Mouse (Mus musculus): Measurements from ENCODE around the gene Gpc2.

Gene Gpc2

GRCm38 (mm10) chr5:138279585-138280424, at the start of gene Gpc2, which contains the start of the genes Gm43720 and Stag3:
TSS of gene Gpc2 (minus strand) at chr5:138280005.
TSS of gene Gm43720 (minus strand) at chr5:138279958.
TSS of gene Stag3 (plus strand) at chr5:138280240.
- peak; percentile 100 for DNase-seq (ENCODE audit: inconsistent ontology term)

- no peak for DNase-seq (ENCODE audit: inconsistent ontology term)
Observed at GRCm38 (mm10) chr5:138312795-138313194, 33.0 kb upstream of the Gpc2 start.

GRCm38 (mm10) chr5:138299613-138300012, 19.8 kb upstream of the Gpc2 start:
- no peak for DNase-seq (ENCODE audit: inconsistent ontology term)

GRCm38 (mm10) chr5:138294158-138294557, 14.4 kb upstream of the Gpc2 start:
- DNase-seq (ENCODE audit: inconsistent ontology term): no peak

- DNase-seq (ENCODE audit: inconsistent ontology term): no peak
Observed at GRCm38 (mm10) chr5:138291638-138292037, 11.8 kb upstream of the Gpc2 start.

GRCm38 (mm10) chr5:138287861-138288260, 8.1 kb upstream of the Gpc2 start:
- no peak for DNase-seq (ENCODE audit: inconsistent ontology term)

GRCm38 (mm10) chr5:138283540-138283939, 3.7 kb upstream of the Gpc2 start:
- no peak for DNase-seq (ENCODE audit: inconsistent ontology term)

- no peak for DNase-seq (ENCODE audit: inconsistent ontology term)
Observed at GRCm38 (mm10) chr5:138281798-138282197, 2.0 kb upstream of the Gpc2 start.

GRCm38 (mm10) chr5:138280829-138281228, 1.0 kb upstream of the Gpc2 start:
- DNase-seq (ENCODE audit: inconsistent ontology term): no peak

- DNase-seq (ENCODE audit: inconsistent ontology term): no peak
Observed at GRCm38 (mm10) chr5:138280425-138280768, 592 bp upstream of the Gpc2 start.

GRCm38 (mm10) chr5:138277994-138278393, 1.8 kb downstream of the Gpc2 start:
- no peak for DNase-seq (ENCODE audit: inconsistent ontology term)

GRCm38 (mm10) chr5:138275216-138276050, 4.4 kb downstream of the Gpc2 start:
- DNase-seq (ENCODE audit: inconsistent ontology term): no peak

- no peak for DNase-seq (ENCODE audit: inconsistent ontology term)
Observed at GRCm38 (mm10) chr5:138274186-138274585, 5.6 kb downstream of the Gpc2 start.

- peak; percentile 69 for DNase-seq (ENCODE audit: inconsistent ontology term)
Observed at GRCm38 (mm10) chr5:138272409-138272923, 7.3 kb downstream of the Gpc2 start, which contains the start of gene Gal3st4. TSS of gene Gal3st4 (minus strand) at chr5:138272840.

- DNase-seq (ENCODE audit: inconsistent ontology term): no peak
Observed at GRCm38 (mm10) chr5:138271232-138271631, 8.6 kb downstream of the Gpc2 start.

- DNase-seq (ENCODE audit: inconsistent ontology term): no peak
Observed at GRCm38 (mm10) chr5:138268980-138269379, 10.8 kb downstream of the Gpc2 start.

GRCm38 (mm10) chr5:138267114-138267513, 12.7 kb downstream of the Gpc2 start:
- DNase-seq (ENCODE audit: inconsistent ontology term): no peak

- DNase-seq (ENCODE audit: inconsistent ontology term): no peak
Observed at GRCm38 (mm10) chr5:138265712-138266111, 14.1 kb downstream of the Gpc2 start.

- DNase-seq (ENCODE audit: inconsistent ontology term): no peak
Observed at GRCm38 (mm10) chr5:138264207-138264578, 15.6 kb downstream of the Gpc2 start.

- DNase-seq (ENCODE audit: inconsistent ontology term): peak; percentile 92
Observed at GRCm38 (mm10) chr5:138263260-138264206, 16.3 kb downstream of the Gpc2 start, which contains the start of gene BC037034. TSS of gene BC037034 (minus strand) at chr5:138264033.

GRCm38 (mm10) chr5:138262582-138263240, 17.1 kb downstream of the Gpc2 start:
- no peak for DNase-seq (ENCODE audit: inconsistent ontology term)

All from Muller cell, postnatal 12 days (primary cell).